Mouse (Mus musculus) kidney, adult 11 months (tissue): ENCODE data around the gene Fn3k.

ENCODE experiments used
- DNase-seq: peaks from one replicate; pipeline ENCODE4 v3.0.0; 2022

The Fn3k gene

GRCm38 (mm10) chr11:121434156-121435155 lies at the start of gene Fn3k:
Gene Fn3k (plus strand): TSS chr11:121434913.
- peak; percentile 94 for DNase-seq

GRCm38 (mm10) chr11:121387750-121388553 lies 46.8 kb upstream of the Fn3k start, which contains the start of gene Rab40b:
Gene Rab40b (minus strand): TSS chr11:121388251.
- DNase-seq: peak; percentile 97

- DNase-seq: no peak
These were observed 46.2 kb upstream of the Fn3k start for GRCm38 (mm10) chr11:121388554-121388945.

DNA sequence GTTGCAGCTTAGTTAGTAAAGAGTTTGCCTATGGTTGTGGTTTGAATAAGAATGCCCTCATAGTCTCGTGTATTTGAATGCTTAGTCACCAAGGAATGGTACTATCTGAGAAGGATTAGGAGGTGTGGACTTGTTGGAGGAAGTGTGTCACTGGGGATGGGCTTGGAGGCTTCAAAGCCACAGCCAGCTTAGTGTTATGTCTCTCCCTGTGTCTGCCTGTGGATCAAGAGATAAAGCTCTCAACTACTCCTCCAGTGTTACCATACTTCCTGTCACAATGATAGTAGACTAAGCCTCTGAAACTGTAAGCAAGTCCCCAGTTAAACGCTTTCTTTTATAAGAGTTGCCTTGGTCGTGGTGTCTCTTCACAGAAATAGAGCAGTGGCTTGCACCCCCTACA lies 43.9 kb upstream of the Fn3k start:
- DNase-seq: no peak

DNA sequence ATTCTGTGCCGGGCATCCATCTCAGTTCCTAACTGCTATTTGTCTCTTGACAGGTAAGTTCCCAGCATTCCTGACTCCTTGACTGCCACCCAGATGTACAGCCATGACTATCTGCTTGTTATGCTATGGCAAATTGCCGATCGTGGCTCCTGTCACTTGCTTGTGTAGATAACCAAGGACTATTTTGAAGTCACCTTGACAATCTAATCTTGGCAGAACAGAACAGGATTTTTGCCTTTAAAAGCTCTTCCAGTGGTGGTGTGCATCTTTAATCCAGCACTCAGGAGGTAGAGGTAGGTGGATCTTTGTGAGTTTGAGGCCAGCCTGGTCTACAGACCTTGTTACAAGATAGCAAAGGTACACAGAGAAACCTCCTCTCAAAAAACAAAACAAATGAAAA lies 42.3 kb upstream of the Fn3k start:
- no peak for DNase-seq

- DNase-seq: no peak
These were observed 27.2 kb upstream of the Fn3k start for GRCm38 (mm10) chr11:121407366-121408155.

DNA sequence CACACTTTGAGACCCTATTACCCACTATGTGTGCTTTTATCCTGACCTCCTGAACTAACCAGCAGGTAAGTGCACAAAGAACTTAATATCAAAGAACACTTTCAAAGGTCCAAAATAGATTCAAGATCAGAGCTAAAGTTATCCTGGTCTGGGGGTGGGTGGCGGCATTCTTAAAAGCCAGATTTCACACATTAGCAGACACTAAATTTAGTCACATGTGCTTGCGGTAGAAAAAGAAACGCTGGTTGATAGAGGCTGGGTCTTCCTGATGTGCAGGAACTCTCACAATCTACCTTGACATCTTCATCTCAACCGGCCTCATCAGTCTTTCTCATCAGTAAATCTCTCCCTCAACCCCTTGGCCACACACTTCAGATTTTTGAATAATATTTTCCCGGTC lies 20.0 kb upstream of the Fn3k start:
- DNase-seq: no peak

GRCm38 (mm10) chr11:121415351-121415750 lies 19.4 kb upstream of the Fn3k start:
- no peak for DNase-seq

- DNase-seq: no peak
These were observed 16.7 kb upstream of the Fn3k start for GRCm38 (mm10) chr11:121417971-121418370.

GRCm38 (mm10) chr11:121418932-121419331 lies 15.8 kb upstream of the Fn3k start:
- DNase-seq: no peak

DNA sequence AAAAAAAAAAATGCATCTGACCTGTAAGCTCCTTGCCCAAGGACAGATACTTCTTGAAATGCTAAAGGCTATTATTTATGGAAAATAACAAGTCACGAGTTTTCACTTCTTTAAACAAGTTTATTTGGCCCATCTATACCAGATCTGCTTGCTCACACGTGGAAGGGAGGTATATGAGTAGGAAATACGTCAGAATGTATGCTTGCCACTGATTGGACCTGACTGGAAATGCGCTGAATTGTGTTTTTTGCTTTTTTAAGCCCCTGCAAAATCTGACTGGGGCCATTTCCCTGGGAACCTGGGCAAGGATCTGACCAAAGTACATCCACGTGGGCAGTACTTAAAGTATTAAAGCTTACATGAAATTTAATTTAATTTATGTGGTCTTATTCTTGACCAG lies 14.3 kb upstream of the Fn3k start:
- no peak for DNase-seq

- peak; percentile 100 for DNase-seq
These were observed 13.7 kb upstream of the Fn3k start, which contains the start of gene Fn3krp for GRCm38 (mm10) chr11:121420830-121421552. Gene Fn3krp (plus strand): TSS chr11:121421401.

GRCm38 (mm10) chr11:121421553-121422173 lies 13.1 kb upstream of the Fn3k start:
- no peak for DNase-seq

DNA sequence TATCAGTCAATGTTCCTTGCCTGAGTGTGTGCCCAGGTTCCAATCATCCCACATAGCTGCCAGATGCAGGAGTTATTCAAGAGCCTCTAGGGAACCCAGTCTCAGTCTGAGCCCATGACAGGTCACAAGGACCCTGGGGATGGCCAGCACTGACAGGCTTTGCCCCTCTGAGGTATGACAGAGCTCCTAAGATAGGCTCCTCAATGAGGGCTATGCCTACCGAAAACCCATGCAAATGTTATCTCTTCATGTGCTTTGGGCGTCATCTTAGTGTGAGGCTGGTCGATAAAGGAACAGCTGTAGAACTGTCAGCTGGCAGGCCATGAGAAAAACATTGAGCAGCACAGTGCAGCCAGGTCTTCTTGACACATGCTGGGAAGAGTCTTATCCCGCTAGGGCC lies 1.3 kb upstream of the Fn3k start:
- no peak for DNase-seq

DNA sequence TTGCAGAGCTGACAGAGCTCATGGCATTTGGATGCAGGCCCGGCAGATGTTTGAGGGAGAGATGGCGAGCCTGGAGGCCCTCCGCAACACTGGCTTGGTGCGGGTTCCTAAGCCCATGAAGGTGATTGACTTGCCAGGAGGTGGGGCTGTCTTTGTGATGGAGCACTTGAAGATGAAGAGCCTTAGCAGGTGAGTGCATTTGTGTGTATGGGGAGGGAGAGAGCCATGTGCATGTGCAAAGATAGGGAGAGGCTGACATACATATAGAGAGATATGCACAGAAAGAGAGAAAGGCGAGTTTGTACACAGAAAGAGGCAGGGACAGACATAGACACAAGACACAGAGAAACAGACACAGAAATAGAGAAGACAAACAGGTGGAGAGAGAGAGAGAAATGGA lies 2.5 kb downstream of the Fn3k start:
- DNase-seq: no peak

GRCm38 (mm10) chr11:121439686-121440292 lies 5.1 kb downstream of the Fn3k start:
- DNase-seq: peak; percentile 72

GRCm38 (mm10) chr11:121441653-121442052 lies 6.9 kb downstream of the Fn3k start:
- DNase-seq: no peak

- DNase-seq: no peak
These were observed 7.4 kb downstream of the Fn3k start for GRCm38 (mm10) chr11:121442076-121442475.

DNA sequence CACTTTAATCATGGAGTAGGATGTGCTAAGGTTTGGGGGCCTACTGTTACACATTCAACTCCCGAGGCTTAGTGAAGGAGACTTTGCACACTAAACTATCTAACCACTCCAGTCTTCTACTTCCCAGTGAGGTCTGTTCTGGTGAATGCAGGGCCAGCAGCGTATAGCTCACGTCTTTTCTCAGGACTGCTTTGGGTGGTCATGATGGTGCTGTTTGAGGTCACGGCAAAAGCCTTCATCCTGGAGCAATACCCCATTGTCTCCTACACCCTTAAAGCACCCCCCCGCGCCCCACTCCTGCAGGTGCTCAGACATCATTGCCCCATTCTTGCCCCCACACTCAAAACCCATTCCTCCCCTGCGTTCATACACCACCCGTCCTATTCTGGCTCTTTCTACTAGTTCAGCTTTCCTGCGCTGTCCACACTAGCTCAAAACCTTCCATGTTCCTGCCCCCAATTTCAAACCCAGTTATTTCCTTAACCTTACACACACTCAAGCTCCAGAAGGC lies 16.6 kb downstream of the Fn3k start:
- DNase-seq: no peak

DNA sequence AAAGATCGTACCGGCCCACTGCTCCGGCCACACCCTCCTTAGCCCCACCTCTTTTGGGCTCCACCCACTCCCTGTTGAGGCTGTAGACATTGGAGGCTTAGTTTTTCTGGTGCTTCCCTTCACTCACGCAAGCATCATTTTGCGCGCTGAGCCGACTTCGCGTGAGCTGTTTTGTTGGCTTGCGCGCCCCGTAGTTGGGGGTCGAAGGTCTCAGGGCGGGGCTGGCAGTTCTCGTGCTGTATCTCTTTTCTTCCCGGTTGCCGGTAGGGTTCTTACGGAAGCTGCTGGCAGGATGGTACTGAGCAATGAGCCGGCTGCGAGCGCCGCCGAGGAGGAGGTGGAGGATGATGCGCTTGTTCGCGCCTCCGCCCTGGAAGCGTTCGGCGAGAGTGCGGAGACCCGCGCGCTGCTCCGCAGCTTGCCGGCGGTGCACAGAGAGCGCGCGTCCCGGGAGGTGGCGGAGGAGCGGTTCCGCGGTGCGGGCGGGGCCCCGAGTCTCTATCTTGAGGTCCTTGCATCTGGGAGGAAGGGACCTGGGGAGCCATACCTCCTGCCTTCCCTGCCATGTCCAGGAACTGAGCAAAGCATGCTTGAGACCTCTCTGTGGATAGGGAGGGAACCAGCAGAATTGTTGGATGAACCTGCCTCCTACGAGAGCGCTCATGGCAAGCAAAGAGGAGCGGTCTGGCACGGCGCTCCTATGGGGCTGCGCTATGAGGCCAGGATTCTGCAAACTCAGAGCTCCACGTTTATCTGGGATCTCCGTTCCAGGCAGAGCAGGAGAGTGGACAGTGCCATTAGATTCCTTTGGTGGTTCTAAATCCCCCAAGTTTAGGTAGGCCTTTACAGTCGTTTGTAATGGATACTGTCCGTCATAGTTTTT lies 17.3 kb downstream of the Fn3k start, which contains the start of gene Tbcd:
Tbcd (plus strand) TSS at position 197 of the 883 bp plus-strand sequence.
- DNase-seq: peak; percentile 94
